Mouse (Mus musculus) lung, embryonic 14.5 days (tissue): ENCODE results near the gene Hdac7. TPM values are rescaled to one million over a fixed set of nuclear protein-coding genes. Genes with fewer than 3 reads are reported as not detected.
A peak's percentile ranks its signal among the peaks of the same experiment; 100 is the strongest.

Source experiments
- ATAC-seq: fragments of 200-750 bp; cut with Nextera tagmentation; 2 replicates; pipeline ENCODE4 v1.8.0; 2017; ENCODE audit warnings: mild to moderate bottlenecking, moderate TSS enrichment, moderate library complexity; ENCODE audit not compliant: insufficient read depth
- DNase-seq: peaks from one replicate; pipeline ENCODE4 v3.0.0-alpha.2; 2015
- H3K27ac ChIP-seq: fragments of 300-500 bp; sonication (generic); 2 replicates; pipeline ENCODE4 v1.5.1; 2014; ENCODE audit warnings: low read depth, mild to moderate bottlenecking, moderate library complexity
- H3K27me3 ChIP-seq: fragments of 300-500 bp; sonication (generic); 2 replicates; pipeline ENCODE4 v1.6.1; 2014; ENCODE audit warnings: low read length, control low read depth; ENCODE audit not compliant: insufficient read depth
- H3K36me3 ChIP-seq: fragments of 300-500 bp; sonication (generic); 2 replicates; pipeline ENCODE4 v1.6.1; 2014; ENCODE audit warnings: control low read depth; ENCODE audit not compliant: insufficient read depth
- H3K4me1 ChIP-seq: fragments of 300-500 bp; sonication (generic); 2 replicates; pipeline ENCODE4 v1.6.1; 2014; ENCODE audit warnings: antibody characterized with exemption, control low read depth; ENCODE audit not compliant: insufficient read depth
- H3K4me2 ChIP-seq: fragments of 300-500 bp; sonication (generic); 2 replicates; pipeline ENCODE4 v1.6.1; 2014; ENCODE audit warnings: mild to moderate bottlenecking
- H3K4me3 ChIP-seq: fragments of 300-500 bp; sonication (generic); 2 replicates; pipeline ENCODE4 v1.5.1; 2014; ENCODE audit warnings: low read depth, low read length
- H3K9ac ChIP-seq: fragments of 300-500 bp; sonication (generic); 2 replicates; pipeline ENCODE4 v1.6.1; 2014
- H3K9me3 ChIP-seq: fragments of 300-500 bp; sonication (generic); 2 replicates; pipeline ENCODE4 v1.6.1; 2016; ENCODE audit warnings: low read depth, low read length, control low read depth
- CTCF ChIP-seq: IDR thresholded peaks from 2 replicates; pipeline ENCODE4 v1.5.1; 2016; ENCODE audit warnings: antibody characterized with exemption, low read depth
- WGBS: fragments of 180-500 bp; shearing (Covaris S2); extraction: QIAGEN DNeasy Blood & Tissue Kit; methylation state at CpG from one replicate; pipeline ENCODE4 v1.1.7; 2014; 5-methylcytosine and 5-hydroxymethylcytosine counted together
- polyA plus RNA-seq: library from polyadenylated mRNA; unstranded; fragments of >200 nt; fragmentation: Nextera tagmentation; extraction: Ambion mirVana; gene quantifications from 2 replicates; pipeline ENCODE4 v1.2.1, GENCODE M21; 2014

Gene Hdac7
- polyA plus RNA-seq, 1 experiment from 2014 or later, result 51.2 TPM

DNA sequence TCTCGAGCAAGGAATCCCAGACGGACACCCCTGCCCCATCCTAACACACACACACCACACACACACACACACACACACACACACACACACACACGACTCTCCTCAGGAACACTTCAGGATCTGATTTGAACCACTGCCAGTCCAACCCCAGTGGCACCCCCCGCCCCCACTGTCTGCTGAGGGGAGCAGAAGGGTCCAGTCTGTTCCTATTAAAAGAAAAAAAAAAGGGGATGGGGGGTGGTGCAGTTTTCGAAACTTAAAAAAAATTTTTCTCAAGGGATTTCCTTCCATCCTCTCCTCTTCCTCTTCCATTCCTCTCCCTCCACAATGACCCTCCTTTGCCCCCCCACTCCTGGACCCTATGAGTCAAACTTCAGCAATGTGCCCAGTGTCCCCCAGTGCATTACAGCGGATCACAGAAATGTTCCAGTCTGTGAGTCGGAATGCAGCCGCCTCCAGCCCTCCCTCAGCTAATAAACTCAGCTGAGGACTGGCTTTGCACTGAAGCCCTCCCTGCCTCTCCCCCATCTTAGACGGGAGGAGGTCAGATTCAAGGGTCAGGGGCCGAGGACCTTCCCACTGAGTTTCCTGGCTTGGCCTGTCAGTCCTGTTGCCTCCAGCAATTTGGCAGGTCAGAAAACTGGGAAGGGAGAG lies 12.2 kb downstream of the Hdac7 start:
- ATAC-seq (no peak; the same call in 1 of the 2 replicates), DNase-seq (peak; percentile 78)
- H3K36me3 ChIP-seq, result no peaks in the 10 kb centered on the region
- peak overlapping the region; percentile 87 for H3K4me3 ChIP-seq
- peak overlapping the region; percentile 98 for H3K27ac ChIP-seq
- no peaks in the 10 kb centered on the region for H3K27me3 ChIP-seq
- WGBS, result 9% methylated on average over 10 of the region's 10 CpGs
- TF ChIP-seq CTCF, result no peak
- H3K9me3 ChIP-seq, result no peaks in the 10 kb centered on the region
- peak overlapping the region; percentile 99 for H3K9ac ChIP-seq
- H3K4me2 ChIP-seq, result peak overlapping the region; percentile 87
- H3K4me1 ChIP-seq, result peaks cover 31% of the 10 kb centered on the region; the same call in 1 of the 2 replicates

DNA sequence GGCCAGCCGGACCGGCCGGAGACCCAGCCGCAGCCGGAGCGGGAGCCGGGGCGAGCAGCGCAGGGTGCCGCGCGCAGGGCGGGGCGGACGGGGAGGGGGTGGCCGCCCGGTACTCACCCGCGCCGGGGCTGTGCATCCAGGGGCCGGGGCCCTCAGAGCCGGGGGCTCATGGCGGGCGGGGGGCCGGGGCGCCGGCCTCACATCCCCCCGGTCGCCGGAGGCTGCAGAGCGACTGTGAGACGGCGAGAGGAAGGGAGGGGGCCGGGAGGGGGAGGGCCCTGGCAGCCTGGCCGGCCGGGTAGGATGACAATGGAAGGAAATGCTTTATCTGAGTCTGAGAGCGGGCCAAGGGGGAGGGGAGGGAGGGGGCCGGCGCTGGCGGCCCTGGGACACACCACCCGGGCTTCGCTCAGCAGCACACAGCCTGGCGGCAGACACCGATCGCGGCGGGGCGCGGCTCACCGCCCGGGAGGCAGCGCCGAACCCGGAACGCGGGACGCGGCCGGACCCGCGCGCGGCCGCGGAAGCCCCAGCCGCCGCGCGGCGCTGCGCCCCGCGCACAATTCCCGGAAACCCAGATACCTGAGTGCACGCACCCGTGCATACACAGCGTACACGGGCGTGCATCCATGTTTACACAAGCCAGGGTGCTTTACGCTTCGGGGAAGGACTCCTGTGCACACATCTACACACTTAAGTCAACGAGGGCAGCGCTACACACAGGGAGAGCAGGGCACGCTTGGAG lies 12.9 kb downstream of the Hdac7 start:
- 1% methylated on average over 77 of the region's 84 CpGs for WGBS
- Histone ChIP-seq H3K4me2 (peak overlapping the region; percentile 87), H3K9ac (peak overlapping the region; percentile 99), H3K4me3 (peak overlapping the region; percentile 87), H3K27me3 (no peaks in the 10 kb centered on the region), H3K4me1 (peaks cover 26% of the 10 kb centered on the region; the same call in 1 of the 2 replicates), H3K9me3 (no peaks in the 10 kb centered on the region), H3K27ac (peak overlapping the region; percentile 98), H3K36me3 (0 out of 2 replicates have a peak, but pooled peaks cover 5% of the 10 kb centered on the region)
- peak; percentile 83 for DNase-seq
- ATAC-seq, result peak; percentile 88
- TF ChIP-seq CTCF, result no peak

DNA sequence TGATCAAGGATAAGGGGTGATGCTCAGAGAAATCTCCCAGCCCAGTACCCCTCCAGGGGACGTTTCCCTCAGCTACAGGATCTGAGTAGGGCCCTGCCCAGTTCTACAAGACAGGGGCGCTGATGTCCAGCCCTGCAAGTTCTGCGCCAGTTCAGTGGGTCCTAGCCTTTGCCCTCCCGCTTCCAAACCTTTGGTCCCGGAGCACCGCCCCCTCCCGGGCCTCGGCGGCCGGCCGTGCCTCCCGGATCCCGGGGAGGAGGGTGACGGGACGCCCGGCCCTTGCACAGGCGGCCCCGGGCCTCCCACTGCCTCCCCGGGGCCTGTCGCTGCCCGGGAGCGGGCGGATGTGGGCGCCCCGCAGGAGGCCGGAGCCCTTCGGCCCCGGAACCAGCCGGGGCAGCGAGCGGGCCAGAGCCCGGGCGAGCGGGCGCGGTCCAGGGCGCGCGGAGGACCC lies 13.5 kb downstream of the Hdac7 start:
- peak overlapping the region; percentile 87 for H3K4me3 ChIP-seq
- H3K27me3 ChIP-seq, result no peaks in the 10 kb centered on the region
- H3K9me3 ChIP-seq, result no peaks in the 10 kb centered on the region
- peaks cover 29% of the 10 kb centered on the region for H3K4me1 ChIP-seq
- TF ChIP-seq CTCF, result 0 out of 2 replicates have a peak, but pooled peaks have one; percentile 1
- ATAC-seq (peak; percentile 16), DNase-seq (peak; percentile 57)
- H3K9ac ChIP-seq, result peak overlapping the region; percentile 99
- peak overlapping the region; percentile 98 for H3K27ac ChIP-seq
- H3K4me2 ChIP-seq, result peak overlapping the region; percentile 87
- H3K36me3 ChIP-seq, result 0 out of 2 replicates have a peak, but pooled peaks cover 9% of the 10 kb centered on the region
- WGBS, result 1% methylated on average over 37 of the region's 39 CpGs

DNA sequence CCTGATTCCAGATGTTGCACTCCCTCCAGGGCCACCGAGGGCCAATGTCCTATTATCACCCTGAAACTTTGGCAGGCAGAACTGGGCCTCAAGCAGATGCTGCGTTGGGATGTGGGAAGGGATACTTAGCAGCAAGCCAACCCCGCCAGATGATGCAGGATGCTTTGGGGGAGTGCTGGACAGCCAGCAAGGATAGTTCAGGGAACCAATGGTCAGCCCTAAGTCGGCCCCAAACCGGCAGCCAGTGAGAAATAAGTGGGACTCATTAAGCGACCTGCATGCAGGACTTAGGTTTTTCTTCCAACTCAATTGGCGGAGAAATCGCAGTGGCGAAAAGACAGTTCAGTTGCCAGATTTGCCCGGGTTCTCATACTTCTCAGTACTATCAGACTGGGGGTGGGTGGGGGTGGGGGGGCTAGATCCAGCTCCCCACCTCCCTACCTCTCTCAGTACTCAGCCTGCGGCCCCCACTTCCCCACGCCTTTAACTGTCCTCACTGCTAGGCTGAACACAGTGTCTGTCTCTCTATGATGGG lies 14.0 kb downstream of the Hdac7 start:
- 12% methylated on average over 12 of the region's 12 CpGs for WGBS
- H3K9ac ChIP-seq, result peak overlapping the region; percentile 99
- no peaks in the 10 kb centered on the region for H3K9me3 ChIP-seq
- H3K36me3 ChIP-seq, result 0 out of 2 replicates have a peak, but pooled peaks cover 9% of the 10 kb centered on the region
- ATAC-seq (no peak), DNase-seq (peak; percentile 38)
- peaks cover 34% of the 10 kb centered on the region for H3K4me1 ChIP-seq
- peak overlapping the region; percentile 98 for H3K27ac ChIP-seq
- peak overlapping the region; percentile 87 for H3K4me3 ChIP-seq
- peak overlapping the region; percentile 87 for H3K4me2 ChIP-seq
- TF ChIP-seq CTCF, result no peak
- no peaks in the 10 kb centered on the region for H3K27me3 ChIP-seq

DNA sequence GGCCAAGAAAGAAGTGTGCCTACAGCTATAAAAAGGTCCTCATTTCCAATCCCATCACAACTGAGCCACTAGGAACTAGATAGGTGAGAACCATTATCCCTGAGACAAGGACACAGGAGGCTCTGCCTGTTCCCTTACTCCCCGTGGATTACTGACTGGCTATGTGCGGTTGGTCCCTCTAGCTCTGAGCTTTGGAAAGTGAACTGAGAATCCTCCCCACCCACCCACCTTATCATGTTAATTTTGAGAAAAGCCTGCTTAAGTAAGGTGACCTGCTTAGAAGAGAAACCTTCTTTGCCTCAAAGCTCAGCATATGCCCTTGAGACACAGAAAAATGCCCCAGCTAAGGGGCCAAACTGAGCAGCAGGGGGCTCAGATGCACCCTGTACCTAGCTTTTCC lies 14.9 kb downstream of the Hdac7 start:
- Histone ChIP-seq H3K4me3 (peak overlapping the region; percentile 87), H3K9me3 (no peaks in the 10 kb centered on the region), H3K9ac (peak overlapping the region; percentile 99), H3K27me3 (no peaks in the 10 kb centered on the region), H3K27ac (peak overlapping the region; percentile 98; the same call in 1 of the 2 replicates), H3K36me3 (0 out of 2 replicates have a peak, but pooled peaks cover 9% of the 10 kb centered on the region), H3K4me2 (peak overlapping the region; percentile 87), H3K4me1 (peaks cover 42% of the 10 kb centered on the region)
- WGBS, result 58% methylated on average over 2 of the region's 2 CpGs
- ATAC-seq (no peak), DNase-seq (no peak)
- TF ChIP-seq CTCF, result 0 out of 2 replicates have a peak, but pooled peaks have one; percentile 5

DNA sequence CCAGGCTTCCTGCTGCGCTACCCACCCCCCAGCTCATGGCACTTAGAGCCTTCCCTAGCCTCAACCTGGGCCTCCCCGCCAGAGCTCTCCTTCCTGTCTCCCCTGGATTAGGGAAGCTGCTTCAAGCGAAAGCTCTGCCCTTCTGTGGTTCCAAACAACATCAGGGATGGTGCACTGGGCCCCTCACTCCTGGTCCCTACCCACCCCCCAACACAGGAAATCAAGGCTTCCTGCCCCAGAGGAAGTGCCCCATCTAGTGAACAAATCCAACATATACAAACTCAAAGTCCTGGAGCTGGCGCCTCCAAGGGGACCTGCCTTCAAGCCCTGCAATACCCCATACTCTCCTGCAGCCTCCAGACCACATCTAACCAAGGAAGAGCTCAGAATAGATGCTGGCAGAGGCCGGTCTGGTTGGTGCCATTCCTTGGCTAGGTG lies 15.4 kb downstream of the Hdac7 start:
- peaks cover 13% of the 10 kb centered on the region; the same call in 1 of the 2 replicates for H3K36me3 ChIP-seq
- H3K9me3 ChIP-seq, result no peaks in the 10 kb centered on the region
- peak overlapping the region; percentile 99; the same call in 1 of the 2 replicates for H3K9ac ChIP-seq
- H3K4me2 ChIP-seq, result peak overlapping the region; percentile 87
- H3K27ac ChIP-seq, result peak overlapping the region; percentile 98; the same call in 1 of the 2 replicates
- WGBS, result 53% methylated on average over 5 of the region's 5 CpGs
- no peaks in the 10 kb centered on the region for H3K27me3 ChIP-seq
- DNase-seq (peak; percentile 65), ATAC-seq (0 out of 2 replicates have a peak, but pooled peaks have one; percentile 2)
- H3K4me1 ChIP-seq, result peaks cover 45% of the 10 kb centered on the region
- peak overlapping the region; percentile 87; the same call in 1 of the 2 replicates for H3K4me3 ChIP-seq
- peak; percentile 22; the same call in 1 of the 2 replicates for TF ChIP-seq CTCF
